Mouse (Mus musculus) hindbrain, embryonic 13.5 days (tissue): ENCODE results near the gene Arhgdia. TPM values are rescaled to one million over a fixed set of nuclear protein-coding genes. Genes with fewer than 3 reads are reported as not detected.
A peak's percentile ranks its signal among the peaks of the same experiment; 100 is the strongest.

Experiments
- ATAC-seq: fragments of 200-750 bp; cut with Nextera tagmentation; 2 replicates; pipeline ENCODE4 v1.8.0; 2017; ENCODE audit warnings: moderate TSS enrichment; ENCODE audit not compliant: low FRiP score
- H3K27ac ChIP-seq: fragments of 300-500 bp; sonication (generic); 2 replicates; pipeline ENCODE4 v1.5.1; 2015; ENCODE audit warnings: inconsistent platforms, mild to moderate bottlenecking, moderate library complexity
- H3K27me3 ChIP-seq: fragments of 300-500 bp; sonication (generic); 2 replicates; pipeline ENCODE4 v1.6.1; 2015; ENCODE audit warnings: mild to moderate bottlenecking, inconsistent platforms
- H3K36me3 ChIP-seq: fragments of 300-500 bp; sonication (generic); 2 replicates; pipeline ENCODE4 v1.6.1; 2015; ENCODE audit warnings: mild to moderate bottlenecking, inconsistent platforms
- H3K4me1 ChIP-seq: fragments of 300-500 bp; sonication (generic); replicated peaks from 2 replicates; pipeline ENCODE4 v1.6.1; 2015; ENCODE audit warnings: inconsistent platforms
- H3K4me2 ChIP-seq: fragments of 300-500 bp; sonication (generic); 2 replicates; pipeline ENCODE4 v1.6.1; 2015; ENCODE audit warnings: inconsistent platforms, mild to moderate bottlenecking, moderate library complexity
- H3K4me3 ChIP-seq: fragments of 300-500 bp; sonication (generic); 2 replicates; pipeline ENCODE4 v1.5.1; 2015; ENCODE audit warnings: mild to moderate bottlenecking, inconsistent platforms
- H3K9ac ChIP-seq: fragments of 300-500 bp; sonication (generic); 2 replicates; pipeline ENCODE4 v1.6.1; 2015; ENCODE audit warnings: mild to moderate bottlenecking, inconsistent platforms
- H3K9me3 ChIP-seq: fragments of 300-500 bp; sonication (generic); 2 replicates; pipeline ENCODE4 v1.6.1; 2016; ENCODE audit warnings: inconsistent platforms
- WGBS: fragments of 180-500 bp; shearing (Covaris S2); methylation state at CpG from one replicate; pipeline ENCODE4 v1.1.7; 2015; 5-methylcytosine and 5-hydroxymethylcytosine counted together
- microRNA-seq: library from miRNA; unstranded; fragments of <30 nt; microRNA quantifications from one replicate; pipeline ENCODE4, GENCODE M21; 2016
- polyA plus RNA-seq: library from polyadenylated mRNA; unstranded; fragments of >200 nt; fragmentation: Nextera tagmentation; extraction: Ambion mirVana; gene quantifications from 2 replicates; pipeline ENCODE4 v1.2.1, GENCODE M21; 2015

Arhgdia gene
- polyA plus RNA-seq, 1 experiment from 2014 or later = 471 TPM

DNA sequence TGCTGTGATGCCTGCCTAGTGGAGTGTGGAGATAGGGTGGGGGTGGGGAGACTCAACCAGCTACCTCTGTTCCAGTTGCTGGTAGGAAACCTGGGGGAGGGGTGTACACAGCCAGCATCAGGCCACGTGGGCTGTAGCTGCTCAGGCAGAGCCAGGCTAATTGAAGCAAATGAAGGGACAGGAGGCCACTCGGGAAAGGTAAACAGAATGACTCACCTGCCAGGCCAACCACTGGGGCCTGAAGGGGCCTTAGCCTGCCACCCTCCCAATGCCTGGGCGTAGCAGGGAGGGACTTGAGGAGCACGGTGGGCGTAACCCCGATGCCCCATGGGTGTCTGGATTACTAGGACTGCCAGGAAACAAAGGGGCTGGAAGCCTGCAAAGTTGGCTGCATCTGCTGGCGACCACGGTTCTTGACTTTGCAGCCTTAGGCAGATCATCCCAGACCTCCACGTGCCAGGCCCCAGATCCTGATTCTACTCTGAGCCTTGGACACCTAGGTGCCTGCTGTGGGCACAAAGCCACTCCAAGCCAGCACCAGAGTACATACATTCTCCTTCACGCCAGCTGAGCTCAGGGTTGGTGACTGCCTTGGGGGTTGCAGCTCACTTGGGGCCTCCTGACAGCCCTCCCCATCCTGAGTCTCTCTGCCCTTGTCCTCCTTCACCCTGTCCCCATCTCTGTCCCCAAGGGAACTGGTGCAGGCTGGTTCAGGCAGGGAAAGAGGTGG is 42.0 kb downstream of the Arhgdia start:
- WGBS = 27% methylated on average over 10 of the region's 10 CpGs
- peak; percentile 67 for ATAC-seq
- H3K4me2 ChIP-seq = 0 out of 2 replicates have a peak overlapping the region, but pooled peaks have one; percentile 6
- peak overlapping the region; percentile 57 for H3K9ac ChIP-seq
- H3K4me1 ChIP-seq = peaks cover 22% of the 10 kb centered on the region
- no peak overlapping the region for H3K4me3 ChIP-seq
- H3K36me3 ChIP-seq = peaks cover 33% of the 10 kb centered on the region
- peaks cover 19% of the 10 kb centered on the region for H3K27me3 ChIP-seq
- no peaks in the 10 kb centered on the region for H3K9me3 ChIP-seq
- peak overlapping the region; percentile 84 for H3K27ac ChIP-seq

DNA sequence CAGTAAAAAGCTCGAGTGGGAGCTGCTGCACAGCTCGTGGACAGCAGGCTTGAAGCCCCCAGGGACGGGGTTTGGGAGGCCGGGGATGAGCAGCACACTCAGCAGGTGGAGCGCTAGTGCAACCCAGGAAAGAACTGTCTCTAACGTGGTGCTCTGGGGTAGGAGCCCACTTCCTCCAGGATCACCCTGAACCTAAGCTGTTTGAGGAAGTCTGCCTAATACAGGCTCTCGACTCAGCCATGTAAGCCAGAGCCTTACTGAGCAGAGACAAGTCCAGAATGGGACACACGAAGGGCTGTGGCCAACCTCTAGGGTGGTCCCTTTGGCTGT is 42.5 kb downstream of the Arhgdia start:
- H3K36me3 ChIP-seq = peaks cover 28% of the 10 kb centered on the region
- no peak overlapping the region for H3K4me2 ChIP-seq
- H3K9ac ChIP-seq = peak overlapping the region; percentile 57
- no peaks in the 10 kb centered on the region for H3K9me3 ChIP-seq
- peak overlapping the region; percentile 84 for H3K27ac ChIP-seq
- H3K27me3 ChIP-seq = peaks cover 24% of the 10 kb centered on the region
- no peak for ATAC-seq
- H3K4me3 ChIP-seq = no peak overlapping the region
- 57% methylated on average over 8 of the region's 8 CpGs for WGBS
- peaks cover 22% of the 10 kb centered on the region for H3K4me1 ChIP-seq

DNA sequence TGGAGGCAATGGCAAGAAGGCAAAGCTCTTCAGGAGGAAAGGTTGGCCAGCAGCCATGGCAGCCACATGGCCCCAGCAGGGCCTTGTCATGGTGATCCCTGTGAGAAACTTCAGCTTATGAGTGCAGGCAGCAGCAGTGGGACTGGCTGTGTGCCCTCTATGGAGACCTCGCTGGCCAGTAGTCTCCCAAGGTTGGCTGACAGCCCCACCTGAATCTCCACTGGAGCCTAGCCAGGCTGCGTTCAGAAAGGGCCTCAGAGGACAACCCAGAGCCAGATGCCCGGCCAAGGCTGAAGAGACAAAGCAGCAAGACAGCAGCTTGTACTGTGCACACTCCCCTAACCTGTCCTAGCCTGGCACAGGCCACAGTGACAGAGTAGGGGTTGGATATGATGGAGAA is 42.9 kb downstream of the Arhgdia start:
- no peaks in the 10 kb centered on the region for H3K9me3 ChIP-seq
- H3K9ac ChIP-seq = no peak overlapping the region
- peaks cover 28% of the 10 kb centered on the region for H3K27me3 ChIP-seq
- peaks cover 22% of the 10 kb centered on the region for H3K4me1 ChIP-seq
- peak overlapping the region; percentile 84 for H3K27ac ChIP-seq
- no peak overlapping the region for H3K4me3 ChIP-seq
- peaks cover 23% of the 10 kb centered on the region for H3K36me3 ChIP-seq
- no peak overlapping the region for H3K4me2 ChIP-seq
- peak; percentile 25; the same call in 1 of the 2 replicates for ATAC-seq
- WGBS = 73% methylated on average over 3 of the region's 3 CpGs

DNA sequence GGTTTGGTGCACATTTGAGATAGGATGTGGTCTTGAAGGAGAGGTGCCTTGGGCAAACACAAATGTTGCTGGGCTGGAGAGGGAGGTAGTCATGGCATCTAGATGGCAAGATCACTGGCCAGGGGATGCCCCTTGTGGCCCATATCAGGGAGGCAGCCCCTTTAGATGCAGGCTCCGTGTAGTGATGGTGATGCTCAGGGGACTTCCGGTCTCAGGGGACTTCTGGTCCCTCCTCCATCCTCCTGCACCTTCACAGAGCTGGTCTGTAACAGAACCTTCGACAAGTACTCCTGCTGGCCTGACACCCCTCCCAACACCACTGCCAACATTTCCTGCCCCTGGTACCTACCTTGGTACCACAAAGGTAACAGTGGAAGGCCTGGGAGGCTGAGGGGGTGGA is 45.6 kb downstream of the Arhgdia start:
- no peaks in the 10 kb centered on the region for H3K36me3 ChIP-seq
- peaks cover 55% of the 10 kb centered on the region for H3K27me3 ChIP-seq
- no peak overlapping the region for H3K4me2 ChIP-seq
- H3K4me3 ChIP-seq = no peak overlapping the region
- H3K9ac ChIP-seq = no peak overlapping the region
- peaks cover 26% of the 10 kb centered on the region for H3K4me1 ChIP-seq
- no peak for ATAC-seq
- H3K9me3 ChIP-seq = no peaks in the 10 kb centered on the region
- no peak overlapping the region for H3K27ac ChIP-seq
- WGBS = 73% methylated on average over 3 of the region's 3 CpGs

DNA sequence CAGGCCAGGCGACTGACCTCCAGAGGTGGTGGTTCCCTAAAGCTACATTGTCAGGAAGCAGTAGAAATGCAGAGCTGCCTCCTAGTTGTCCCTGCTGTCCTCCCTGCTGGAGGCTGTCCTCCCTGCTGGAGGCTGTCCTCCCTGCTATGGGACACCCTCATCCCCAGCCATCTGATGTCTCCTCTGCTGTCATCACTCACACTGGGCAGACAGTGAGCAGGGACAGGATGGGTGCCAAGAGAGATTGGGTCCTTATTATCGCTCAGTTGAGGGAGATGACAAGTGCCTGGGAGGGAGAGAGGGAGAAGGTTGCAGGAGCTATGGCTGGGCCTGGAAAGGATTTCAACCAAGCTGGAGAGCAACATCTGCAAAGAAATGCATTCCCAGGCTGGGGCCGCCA is 46.3 kb downstream of the Arhgdia start:
- Histone ChIP-seq H3K9me3 (no peaks in the 10 kb centered on the region), H3K27me3 (peaks cover 62% of the 10 kb centered on the region), H3K36me3 (no peaks in the 10 kb centered on the region), H3K27ac (no peak overlapping the region), H3K4me3 (no peak overlapping the region), H3K4me1 (peaks cover 32% of the 10 kb centered on the region), H3K4me2 (no peak overlapping the region), H3K9ac (no peak overlapping the region)
- ATAC-seq = no peak
- 75% methylated on average over 3 of the region's 3 CpGs for WGBS

DNA sequence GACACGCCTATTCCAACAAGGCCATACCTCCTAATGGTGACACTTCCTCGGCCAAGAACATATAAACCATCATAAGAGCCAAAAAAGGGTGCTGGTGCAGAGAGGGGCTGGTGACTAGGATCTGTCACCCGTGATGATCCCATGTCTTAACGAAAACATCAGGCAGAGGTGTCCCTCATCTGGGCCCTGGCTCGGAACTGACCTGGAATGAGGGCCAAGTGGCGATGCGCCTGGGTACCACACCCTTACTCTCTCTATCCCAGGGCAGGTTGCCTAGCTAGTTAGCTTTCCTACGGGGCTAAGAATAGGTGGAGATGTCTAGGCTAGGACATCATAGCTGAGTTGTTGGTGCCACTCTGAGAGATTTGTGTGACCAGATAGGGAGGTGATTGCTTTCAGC is 47.3 kb downstream of the Arhgdia start:
- Histone ChIP-seq H3K4me2 (no peak overlapping the region), H3K36me3 (no peaks in the 10 kb centered on the region), H3K4me1 (peaks cover 22% of the 10 kb centered on the region), H3K27ac (no peak overlapping the region), H3K27me3 (peaks cover 72% of the 10 kb centered on the region), H3K4me3 (no peak overlapping the region), H3K9me3 (no peaks in the 10 kb centered on the region), H3K9ac (no peak overlapping the region)
- 87% methylated on average over 8 of the region's 8 CpGs for WGBS
- ATAC-seq = no peak

DNA sequence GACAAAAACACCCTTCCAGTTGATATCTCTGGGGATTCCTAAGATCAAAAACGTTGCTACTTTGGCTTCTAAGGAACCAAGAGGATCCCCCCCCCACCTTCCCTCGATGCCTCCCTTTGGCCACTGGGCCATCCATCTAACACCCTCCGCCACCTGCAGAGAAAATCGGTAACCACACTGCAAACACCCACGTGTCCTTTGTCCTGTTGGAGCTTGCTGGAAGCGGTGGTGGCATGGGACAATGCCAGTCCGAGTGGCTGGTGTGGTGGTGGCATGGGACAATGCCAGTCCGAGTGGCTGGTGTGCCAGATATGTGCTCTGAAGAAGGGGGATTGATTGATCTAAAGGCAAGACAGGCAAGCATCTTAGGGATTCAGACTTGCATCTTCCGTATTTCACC is 49.8 kb downstream of the Arhgdia start:
- no peaks in the 10 kb centered on the region for H3K9me3 ChIP-seq
- no peak overlapping the region for H3K4me2 ChIP-seq
- peaks cover 84% of the 10 kb centered on the region for H3K27me3 ChIP-seq
- H3K27ac ChIP-seq = no peak overlapping the region
- 30% methylated on average over 9 of the region's 9 CpGs for WGBS
- peaks cover 11% of the 10 kb centered on the region for H3K4me1 ChIP-seq
- H3K36me3 ChIP-seq = no peaks in the 10 kb centered on the region
- no peak overlapping the region for H3K9ac ChIP-seq
- peak overlapping the region; percentile 37; the same call in 1 of the 2 replicates for H3K4me3 ChIP-seq
- no peak for ATAC-seq

DNA sequence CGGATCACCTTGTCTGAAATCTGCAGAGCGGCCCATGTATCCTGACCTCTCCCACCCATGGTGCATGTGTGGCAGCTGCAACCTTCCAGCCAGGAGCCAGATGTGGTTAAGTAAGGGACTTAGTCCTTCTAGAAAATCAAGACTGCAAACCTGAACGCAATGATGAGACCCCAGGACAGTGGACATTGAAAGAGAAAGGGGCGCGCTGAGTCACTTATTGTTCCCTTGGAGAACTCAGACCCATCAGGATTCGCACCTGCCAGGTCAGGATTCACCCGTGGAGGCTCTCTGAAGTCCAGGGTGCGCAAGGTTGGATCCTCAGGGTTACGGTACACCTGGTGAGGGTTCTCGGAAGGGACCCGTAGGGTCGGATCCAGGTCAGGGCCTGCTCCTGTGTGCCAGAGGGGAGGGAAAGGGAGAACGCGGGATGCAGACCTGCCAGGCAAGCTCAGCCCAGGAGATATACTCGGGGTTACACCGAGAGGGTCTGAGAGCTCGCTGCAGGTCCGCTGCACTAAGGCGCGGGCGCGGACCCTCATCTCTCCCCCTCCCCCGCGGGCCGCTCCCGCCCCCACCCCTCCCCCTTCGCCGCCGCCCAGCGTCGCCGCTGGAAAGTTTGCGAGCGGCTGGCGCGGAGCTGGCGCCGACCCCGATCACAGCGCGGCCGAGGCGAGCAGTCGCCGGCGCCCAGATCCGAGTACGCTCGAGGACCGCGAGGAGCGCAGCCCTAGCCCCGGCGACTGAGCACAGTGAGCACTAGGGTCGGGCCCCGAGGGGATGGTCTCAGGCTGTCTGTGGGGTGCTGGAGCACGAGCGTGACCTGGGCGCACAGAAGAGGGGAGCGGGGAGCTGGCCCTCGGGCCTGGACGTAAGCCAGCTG is 51.1 kb downstream of the Arhgdia start, which contains the start of gene Gcgr:
Gene Gcgr, plus strand, starts transcription at position 615 of the 880 bp plus-strand sequence.
- Histone ChIP-seq H3K4me1 (peaks cover 11% of the 10 kb centered on the region), H3K9me3 (no peaks in the 10 kb centered on the region), H3K9ac (peak within 1 kb of the TSS; percentile 63), H3K27me3 (peaks cover 84% of the 10 kb centered on the region), H3K36me3 (no peaks in the 10 kb centered on the region), H3K27ac (no peak within 1 kb of the TSS), H3K4me2 (peak within 1 kb of the TSS; percentile 58), H3K4me3 (peak within 1 kb of the TSS; percentile 37)
- 11% methylated on average over 39 of the region's 62 CpGs for WGBS
- no peak for ATAC-seq

DNA sequence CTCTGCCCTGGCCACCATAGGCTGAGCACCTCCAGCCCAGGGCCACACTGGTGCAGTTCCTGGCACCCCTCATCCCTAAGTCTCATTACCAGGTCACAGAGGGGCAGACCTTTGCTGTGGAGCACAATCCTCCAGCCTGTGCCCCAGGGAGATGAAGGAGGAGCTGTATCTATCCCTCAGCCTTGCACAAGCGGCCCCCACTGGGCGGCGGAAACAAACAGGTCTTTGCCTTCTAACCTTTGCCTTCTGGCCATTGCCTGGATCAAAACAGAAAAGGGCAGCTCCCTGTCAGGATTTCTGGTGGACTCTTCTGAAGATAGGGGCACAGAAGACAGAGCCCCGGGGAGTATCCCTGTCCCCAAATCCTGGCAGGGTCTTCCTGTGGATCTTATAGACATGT is 52.5 kb downstream of the Arhgdia start:
- Histone ChIP-seq H3K27ac (no peak overlapping the region), H3K36me3 (no peaks in the 10 kb centered on the region), H3K9ac (no peak overlapping the region), H3K27me3 (peaks cover 71% of the 10 kb centered on the region), H3K4me1 (peaks cover 11% of the 10 kb centered on the region), H3K9me3 (no peaks in the 10 kb centered on the region), H3K4me3 (no peak overlapping the region), H3K4me2 (no peak overlapping the region)
- no peak for ATAC-seq
- 65% methylated on average over 4 of the region's 4 CpGs for WGBS

Small RNAs within 50 kb of the gene (microRNA-seq; reads per million reads assigned to microRNA genes)
- 0.70 reads per million for gene Mir6936

Other genes starting within 250 kb of the Arhgdia start
- 4,110 and 4,339 TPM in 2 replicates for gene Actg1, start 233.1 kb downstream of the Arhgdia start, polyA plus RNA-seq
- gene Fscn2, start 220.1 kb downstream of the Arhgdia start, polyA plus RNA-seq = 1.6 and 2.6 TPM in 2 replicates
- 74.6 and 82.4 TPM in 2 replicates for gene Faap100, start 202.9 kb downstream of the Arhgdia start, polyA plus RNA-seq
- gene Nploc4, start 143.9 kb downstream of the Arhgdia start, polyA plus RNA-seq = 32.5 and 33.8 TPM in 2 replicates
- not detected in 2 replicates for gene Tspan10, start 139.0 kb downstream of the Arhgdia start, polyA plus RNA-seq
- 0.36 and 0.44 TPM in 2 replicates for gene Pde6g, start 128.1 kb downstream of the Arhgdia start, polyA plus RNA-seq
- 10.5 and 10.6 TPM in 2 replicates for gene Oxld1, start 123.6 kb downstream of the Arhgdia start, polyA plus RNA-seq
- gene Ccdc137, start 123.5 kb downstream of the Arhgdia start, polyA plus RNA-seq = 26.3 and 27.3 TPM in 2 replicates
- 58.9 and 63.2 TPM in 2 replicates for gene Arl16, start 114.0 kb downstream of the Arhgdia start, polyA plus RNA-seq
- 108 TPM in 2 replicates for gene Mrpl12, start 97.0 kb downstream of the Arhgdia start, polyA plus RNA-seq
- gene Slc25a10, start 89.8 kb downstream of the Arhgdia start, polyA plus RNA-seq = 32.0 and 32.8 TPM in 2 replicates
- gene Gcgr, start 50.9 kb downstream of the Arhgdia start, polyA plus RNA-seq = 0.19 and 0.30 TPM in 2 replicates
- gene Mcrip1, start 31.9 kb downstream of the Arhgdia start, polyA plus RNA-seq = 234 and 241 TPM in 2 replicates
- not detected in 2 replicates for gene Ppp1r27, start 30.5 kb downstream of the Arhgdia start, polyA plus RNA-seq
- 289 and 294 TPM in 2 replicates for gene P4hb, start 8.4 kb downstream of the Arhgdia start, polyA plus RNA-seq
- gene Alyref, start 16.7 kb upstream of the Arhgdia start, polyA plus RNA-seq = 267 and 290 TPM in 2 replicates
- gene Anapc11, start 16.8 kb upstream of the Arhgdia start, polyA plus RNA-seq = 179 and 192 TPM in 2 replicates
- 0.79 and 1.3 TPM in 2 replicates for gene Npb, start 26.9 kb upstream of the Arhgdia start, polyA plus RNA-seq
- gene Pcyt2, start 36.3 kb upstream of the Arhgdia start, polyA plus RNA-seq = 169 and 174 TPM in 2 replicates
- 50.4 and 50.6 TPM in 2 replicates for gene Sirt7, start 43.6 kb upstream of the Arhgdia start, polyA plus RNA-seq
- gene Mafg, start 52.0 kb upstream of the Arhgdia start, polyA plus RNA-seq = 27.5 and 30.8 TPM in 2 replicates
- 22.9 and 23.3 TPM in 2 replicates for gene Pycr1, start 62.1 kb upstream of the Arhgdia start, polyA plus RNA-seq
- gene Myadml2, start 66.5 kb upstream of the Arhgdia start, polyA plus RNA-seq = 0.36 and 0.77 TPM in 2 replicates
- gene Notum, start 79.6 kb upstream of the Arhgdia start, polyA plus RNA-seq = 0.91 and 0.98 TPM in 2 replicates
- 152 and 161 TPM in 2 replicates for gene Aspscr1, start 91.3 kb upstream of the Arhgdia start, polyA plus RNA-seq
- 103 and 113 TPM in 2 replicates for gene Cenpx, start 132.1 kb upstream of the Arhgdia start, polyA plus RNA-seq
- 67.9 and 73.1 TPM in 2 replicates for gene Lrrc45, start 132.3 kb upstream of the Arhgdia start, polyA plus RNA-seq
- gene Rac3, start 139.8 kb upstream of the Arhgdia start, polyA plus RNA-seq = 272 and 278 TPM in 2 replicates
- 9.7 and 12.1 TPM in 2 replicates for gene Dcxr, start 145.7 kb upstream of the Arhgdia start, polyA plus RNA-seq
- 0.49 TPM in 1 of 2 replicates, not detected in the other for gene Cbr2, start 150.5 kb upstream of the Arhgdia start, polyA plus RNA-seq
- gene Hmga1b, start 181.2 kb upstream of the Arhgdia start, polyA plus RNA-seq = 0.94 and 2.1 TPM in 2 replicates
- gene Rfng, start 202.6 kb upstream of the Arhgdia start, polyA plus RNA-seq = 98.0 and 98.5 TPM in 2 replicates
- 265 and 274 TPM in 2 replicates for gene Gps1, start 202.6 kb upstream of the Arhgdia start, polyA plus RNA-seq
- gene Dus1l, start 214.8 kb upstream of the Arhgdia start, polyA plus RNA-seq = 45.6 and 48.6 TPM in 2 replicates
- 67.9 and 69.7 TPM in 2 replicates for gene Fasn, start 242.9 kb upstream of the Arhgdia start, polyA plus RNA-seq